ENCODE assay signal across 9 mouse cellular contexts in the genomic region with DNA sequence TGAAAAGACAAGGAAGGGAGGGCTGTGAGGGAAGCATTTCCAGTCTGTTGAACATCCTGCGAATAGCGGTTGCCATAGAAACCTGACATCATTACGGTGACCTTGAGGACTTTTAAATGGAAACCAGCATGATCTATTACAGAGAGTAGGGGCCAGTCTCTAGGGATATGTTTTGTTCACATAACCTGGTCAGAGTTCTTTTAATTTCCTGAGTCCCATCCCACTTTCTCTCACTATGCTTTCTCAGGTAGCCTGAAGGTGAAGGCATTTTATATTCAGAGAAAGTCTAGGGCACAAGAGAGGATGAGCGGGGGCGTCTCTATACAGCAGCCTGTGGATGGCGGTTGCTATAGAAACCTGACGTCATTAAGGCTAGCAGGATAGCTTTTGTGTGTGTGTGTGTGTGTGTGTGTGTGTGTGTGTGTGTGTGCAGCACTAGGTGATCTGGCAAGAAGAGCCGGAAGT. TPM values are rescaled to one million over a fixed set of nuclear protein-coding genes. Genes with fewer than 3 reads are reported as not detected.
DNase-seq lines count a peak whose midpoint lies in the region; ATAC-seq and TF ChIP-seq lines count a peak whose summit lies in the region.
"Had no signal": no experiment of that assay in that cellular context is flagged by ENCODE, and none has a peak within 500 bp of the region (broad histone marks: within the 10 kb centered on the region; RNA-seq: fewer than 3 reads in every experiment).

No protein-coding gene starts in this region.

- H3K9ac ChIP-seq in stomach, embryonic 14.5 days (replicated peaks; ENCODE audit: low read depth, low read length), result no peak overlapping the region
- H3K9ac ChIP-seq in stomach, postnatal 0 days (ENCODE audit: low read length), result no peak overlapping the region
- no peak overlapping the region for H3K9ac ChIP-seq in forebrain, embryonic 16.5 days (replicated peaks; ENCODE audit: low read depth, low read length)
- H3K9ac ChIP-seq: heart, embryonic 15.5 days had no signal

- TF ChIP-seq CTCF in stomach, postnatal 0 days (IDR thresholded peaks at IDR 0.05; ENCODE audit: low read depth), result no peak

- no peaks in the 10 kb centered on the region for H3K4me1 ChIP-seq in stomach, embryonic 14.5 days (ENCODE audit: control insufficient read depth, insufficient read depth, low read length)
- H3K4me1 ChIP-seq in stomach, postnatal 0 days (replicated peaks; ENCODE audit: control insufficient read depth, insufficient read depth), result no peaks in the 10 kb centered on the region
- H3K4me1 ChIP-seq in forebrain, embryonic 16.5 days (replicated peaks; ENCODE audit: control insufficient read depth, insufficient read depth, low read length), result 0 out of 2 replicates have a peak, but pooled peaks cover 5% of the 10 kb centered on the region
- H3K4me1 ChIP-seq: heart, embryonic 15.5 days had no signal

- no peaks in the 10 kb centered on the region for H3K27me3 ChIP-seq in stomach, embryonic 14.5 days (ENCODE audit: control insufficient read depth, insufficient read depth, low read length)
- no peaks in the 10 kb centered on the region for H3K27me3 ChIP-seq in stomach, postnatal 0 days (ENCODE audit: control insufficient read depth, insufficient read depth, low read length)
- no peaks in the 10 kb centered on the region for H3K27me3 ChIP-seq in forebrain, embryonic 16.5 days (replicated peaks; ENCODE audit: control insufficient read depth, insufficient read depth, low read length)
- H3K27me3 ChIP-seq: heart, embryonic 15.5 days had no signal

- TF ChIP-seq EP300 in stomach, postnatal 0 days (optimal IDR thresholded peaks at IDR 0.05), result no peak

- H3K9me3 ChIP-seq in stomach, embryonic 14.5 days (ENCODE audit: control insufficient read depth, low read depth, low read length), result no peaks in the 10 kb centered on the region
- no peaks in the 10 kb centered on the region for H3K9me3 ChIP-seq in stomach, postnatal 0 days (ENCODE audit: control insufficient read depth, low read length)
- no peaks in the 10 kb centered on the region for H3K9me3 ChIP-seq in forebrain, embryonic 16.5 days (ENCODE audit: control insufficient read depth, low read length)
- H3K9me3 ChIP-seq: heart, embryonic 15.5 days had no signal

- no peak for DNase-seq in stomach, postnatal 0 days (ENCODE audit: low spot score)
- DNase-seq in left cerebral cortex, postnatal 14 days (ENCODE audit: low spot score in 2 of 2), result peak; percentile 66 to 84
- peak; percentile 84 for DNase-seq in retina, postnatal 1 day
- no peak for DNase-seq in thymus, adult 18-20 months
- no peak for DNase-seq in heart, adult 9 months (ENCODE audit: low spot score in 2 of 2)
- no peak for DNase-seq in ovary, adult 18-20 months (ENCODE audit: low spot score)

- intact Hi-C loops in left cerebral cortex, postnatal 14 days (cut with DNase I), result no loop called here

- H3K27ac ChIP-seq in stomach, embryonic 14.5 days (ENCODE audit: low read length), result no peak overlapping the region
- no peak overlapping the region for H3K27ac ChIP-seq in stomach, postnatal 0 days (replicated peaks)
- H3K27ac ChIP-seq in forebrain, embryonic 16.5 days (ENCODE audit: low read length), result peak overlapping the region; percentile 50; the same call in 1 of the 2 replicates
- H3K27ac ChIP-seq: heart, embryonic 15.5 days had no signal

- no peak overlapping the region for H3K4me3 ChIP-seq in stomach, embryonic 14.5 days (ENCODE audit: low read depth, low read length)
- no peak overlapping the region for H3K4me3 ChIP-seq in stomach, postnatal 0 days (ENCODE audit: low read depth, low read length)
- peak overlapping the region; percentile 14; the same call in 1 of the 2 replicates for H3K4me3 ChIP-seq in forebrain, embryonic 16.5 days (replicated peaks; ENCODE audit: low read length)
- H3K4me3 ChIP-seq: heart, embryonic 15.5 days had no signal

- H3K4me2 ChIP-seq in stomach, embryonic 14.5 days (replicated peaks; ENCODE audit: low read depth, low read length), result no peak overlapping the region
- no peak overlapping the region for H3K4me2 ChIP-seq in stomach, postnatal 0 days (replicated peaks; ENCODE audit: low read depth)
- H3K4me2 ChIP-seq in forebrain, embryonic 16.5 days (ENCODE audit: low read length), result peak overlapping the region; percentile 43
- H3K4me2 ChIP-seq: heart, embryonic 15.5 days had no signal

- H3K36me3 ChIP-seq in stomach, embryonic 14.5 days (ENCODE audit: control insufficient read depth, insufficient read depth, low read length), result no peaks in the 10 kb centered on the region
- H3K36me3 ChIP-seq in stomach, postnatal 0 days (ENCODE audit: control insufficient read depth, insufficient read depth, low read length), result no peaks in the 10 kb centered on the region
- no peaks in the 10 kb centered on the region for H3K36me3 ChIP-seq in forebrain, embryonic 16.5 days (ENCODE audit: control insufficient read depth, insufficient read depth)
- H3K36me3 ChIP-seq: heart, embryonic 15.5 days had no signal

- 46% methylated on average over 8 of the region's 8 CpGs for WGBS in stomach, embryonic 14.5 days
- WGBS in stomach, postnatal 0 days, result 29% methylated on average over 8 of the region's 8 CpGs
- 16% methylated on average over 8 of the region's 8 CpGs for WGBS in forebrain, embryonic 16.5 days

- 0 out of 2 replicates have a peak, but pooled peaks have one; percentile 33 for ATAC-seq in stomach, embryonic 14.5 days (ENCODE audit: insufficient number of reproducible peaks, insufficient read depth, low FRiP score, low read depth)
- no peak for ATAC-seq in stomach, postnatal 0 days (ENCODE audit: low FRiP score, low TSS enrichment)
- ATAC-seq in forebrain, embryonic 16.5 days, result peak; percentile 95

RNA-seq across cellular contexts. Expression of gene Bex3, which starts 20.8 kb away (rescaled TPM):
- 466 and 489 TPM in 2 replicates for polyA plus RNA-seq in stomach, embryonic 14.5 days (2014; fragmentation: Nextera tagmentation; extraction: Ambion mirVana)
- polyA plus RNA-seq in stomach, postnatal 0 days (2015; fragmentation: Nextera tagmentation; extraction: Ambion mirVana), result 174 and 185 TPM in 2 replicates
- polyA plus RNA-seq in forebrain, embryonic 16.5 days (2015; fragmentation: Nextera tagmentation; extraction: Ambion mirVana), result 522 and 568 TPM in 2 replicates
- 100 to 1,000 TPM; 373 to 380 TPM for total RNA-seq in left cerebral cortex, postnatal 14 days (2021)

RNA-seq across cellular contexts. Expression of gene Tceal9, which starts 46.0 kb away (rescaled TPM):
- polyA plus RNA-seq in stomach, embryonic 14.5 days (2014; fragmentation: Nextera tagmentation; extraction: Ambion mirVana), result 663 and 676 TPM in 2 replicates
- 315 and 344 TPM in 2 replicates for polyA plus RNA-seq in stomach, postnatal 0 days (2015; fragmentation: Nextera tagmentation; extraction: Ambion mirVana)
- polyA plus RNA-seq in forebrain, embryonic 16.5 days (2015; fragmentation: Nextera tagmentation; extraction: Ambion mirVana), result 290 and 303 TPM in 2 replicates
- total RNA-seq in left cerebral cortex, postnatal 14 days (2021), result 100 to 1,000 TPM in 1 of 2 experiments, 10 to 100 TPM in 1; 96.6 to 110 TPM

Comparison
In these comparisons a context has a peak if more than half of its experiments do, and no peak if none do; other contexts are left out.
1. DNase-seq: peak in left cerebral cortex, postnatal 14 days (2 of 2) and retina, postnatal 1 day (single experiment); none in stomach, postnatal 0 days (single experiment), thymus, adult 18-20 months (0 of 2), heart, adult 9 months (0 of 2) and ovary, adult 18-20 months (single experiment).